Mouse (Mus musculus) intestine, postnatal 0 days (tissue): ENCODE measurements around the gene Nek1. TPM values are rescaled to one million over a fixed set of nuclear protein-coding genes. Genes with fewer than 3 reads are reported as not detected.

Experiments
- ATAC-seq: fragments of 200-750 bp; cut with Nextera tagmentation; 2 replicates; pipeline ENCODE4 v1.8.0; 2017; ENCODE audit warnings: mild to moderate bottlenecking, moderate TSS enrichment, moderate library complexity
- H3K27ac ChIP-seq: fragments of 300-500 bp; sonication (generic); 2 replicates; pipeline ENCODE4 v1.5.1; 2014; ENCODE audit warnings: mild to moderate bottlenecking, low read depth, low read length, moderate library complexity
- H3K27me3 ChIP-seq: fragments of 300-500 bp; sonication (generic); replicated peaks from 2 replicates; pipeline ENCODE4 v1.6.1; 2014; ENCODE audit warnings: low read length, mixed read lengths; ENCODE audit not compliant: control insufficient read depth, insufficient read depth
- H3K36me3 ChIP-seq: fragments of 300-500 bp; sonication (generic); 2 replicates; pipeline ENCODE4 v1.6.1; 2014; ENCODE audit warnings: mild to moderate bottlenecking, moderate library complexity; ENCODE audit not compliant: control insufficient read depth, insufficient read depth
- H3K4me1 ChIP-seq: fragments of 300-500 bp; sonication (generic); replicated peaks from 2 replicates; pipeline ENCODE4 v1.6.1; 2014; ENCODE audit warnings: antibody characterized with exemption, low read length, mixed read lengths; ENCODE audit not compliant: control insufficient read depth, insufficient read depth
- H3K4me2 ChIP-seq: fragments of 300-500 bp; sonication (generic); replicated peaks from 2 replicates; pipeline ENCODE4 v1.6.1; 2014; ENCODE audit warnings: low read depth, mild to moderate bottlenecking, moderate library complexity
- H3K4me3 ChIP-seq: fragments of 300-500 bp; sonication (generic); 2 replicates; pipeline ENCODE4 v1.5.1; 2014; ENCODE audit warnings: low read depth, low read length
- H3K9ac ChIP-seq: fragments of 300-500 bp; sonication (generic); 2 replicates; pipeline ENCODE4 v1.6.1; 2014; ENCODE audit warnings: mild to moderate bottlenecking, low read depth, low read length
- H3K9me3 ChIP-seq: fragments of 300-500 bp; sonication (generic); 2 replicates; pipeline ENCODE4 v1.6.1; 2016; ENCODE audit warnings: mixed run types; ENCODE audit not compliant: control insufficient read depth
- CTCF ChIP-seq: sonication (generic); IDR thresholded peaks from 2 replicates; pipeline ENCODE4 v1.5.1; 2016; ENCODE audit warnings: low read depth, mild to moderate bottlenecking, control low read depth, antibody characterized with exemption, moderate library complexity
- WGBS: fragments of 180-500 bp; shearing (Covaris S2); extraction: QIAGEN DNeasy Blood & Tissue Kit; methylation state at CpG from one replicate; pipeline ENCODE4 v1.1.7; 2014; 5-methylcytosine and 5-hydroxymethylcytosine counted together
- polyA plus RNA-seq: library from polyadenylated mRNA; unstranded; fragments of >200 nt; fragmentation: Nextera tagmentation; extraction: Ambion mirVana; gene quantifications from 2 replicates; pipeline ENCODE4 v1.2.1, GENCODE M21; 2015

Nek1 gene
- polyA plus RNA-seq, 1 experiment from 2014 or later = 5.5 TPM

- no peaks in the 10 kb centered on the region for H3K27me3 ChIP-seq
- no peak overlapping the region for H3K27ac ChIP-seq
- H3K4me2 ChIP-seq = no peak overlapping the region
- no peaks in the 10 kb centered on the region for H3K9me3 ChIP-seq
- no peaks in the 10 kb centered on the region for H3K4me1 ChIP-seq
- H3K9ac ChIP-seq = no peak overlapping the region
- no peak for ATAC-seq
- H3K4me3 ChIP-seq = no peak overlapping the region
- no peak for TF ChIP-seq CTCF
- H3K36me3 ChIP-seq = no peaks in the 10 kb centered on the region; the same call in 1 of the 2 replicates
- 77% methylated on average over 4 of the region's 4 CpGs for WGBS
Observed at GRCm38 (mm10) chr8:61132561-61133134, 139.7 kb downstream of the Nek1 start.

- 71% methylated on average over 6 of the region's 6 CpGs for WGBS
- Histone ChIP-seq H3K27me3 (no peaks in the 10 kb centered on the region), H3K9me3 (no peaks in the 10 kb centered on the region), H3K4me1 (peaks cover 4% of the 10 kb centered on the region; the same call in 1 of the 2 replicates), H3K9ac (no peak overlapping the region), H3K4me2 (no peak overlapping the region), H3K36me3 (no peaks in the 10 kb centered on the region), H3K4me3 (no peak overlapping the region), H3K27ac (peak overlapping the region; percentile 81)
- TF ChIP-seq CTCF = no peak
- ATAC-seq = peak; percentile 60
Observed at GRCm38 (mm10) chr8:61141869-61142268, 148.9 kb downstream of the Nek1 start.

GRCm38 (mm10) chr8:61142302-61142701 is 149.3 kb downstream of the Nek1 start:
- H3K4me1 ChIP-seq = peaks cover 4% of the 10 kb centered on the region; the same call in 1 of the 2 replicates
- 0 out of 2 replicates have a peak overlapping the region, but pooled peaks have one; percentile 27 for H3K4me2 ChIP-seq
- WGBS = 28% methylated on average over 3 of the region's 3 CpGs
- no peak for TF ChIP-seq CTCF
- no peaks in the 10 kb centered on the region for H3K9me3 ChIP-seq
- no peaks in the 10 kb centered on the region for H3K36me3 ChIP-seq
- H3K27me3 ChIP-seq = no peaks in the 10 kb centered on the region
- no peak overlapping the region for H3K9ac ChIP-seq
- ATAC-seq = peak; percentile 98
- H3K4me3 ChIP-seq = no peak overlapping the region
- peak overlapping the region; percentile 81 for H3K27ac ChIP-seq

- no peak overlapping the region for H3K4me3 ChIP-seq
- H3K27me3 ChIP-seq = no peaks in the 10 kb centered on the region
- no peaks in the 10 kb centered on the region for H3K9me3 ChIP-seq
- H3K9ac ChIP-seq = no peak overlapping the region
- no peaks in the 10 kb centered on the region for H3K36me3 ChIP-seq
- peak overlapping the region; percentile 81 for H3K27ac ChIP-seq
- ATAC-seq = peak; percentile 89
- TF ChIP-seq CTCF = no peak
- H3K4me2 ChIP-seq = 0 out of 2 replicates have a peak overlapping the region, but pooled peaks have one; percentile 27
- H3K4me1 ChIP-seq = peaks cover 4% of the 10 kb centered on the region; the same call in 1 of the 2 replicates
Observed at GRCm38 (mm10) chr8:61142845-61143244, 149.8 kb downstream of the Nek1 start.

GRCm38 (mm10) chr8:61148728-61149127 is 155.7 kb downstream of the Nek1 start:
- no peak overlapping the region for H3K9ac ChIP-seq
- WGBS = 93% methylated on average over 5 of the region's 5 CpGs
- TF ChIP-seq CTCF = no peak
- no peaks in the 10 kb centered on the region for H3K36me3 ChIP-seq
- no peak overlapping the region for H3K4me3 ChIP-seq
- no peaks in the 10 kb centered on the region for H3K4me1 ChIP-seq
- ATAC-seq = no peak
- no peak overlapping the region for H3K27ac ChIP-seq
- H3K9me3 ChIP-seq = no peaks in the 10 kb centered on the region
- no peaks in the 10 kb centered on the region for H3K27me3 ChIP-seq
- H3K4me2 ChIP-seq = no peak overlapping the region

GRCm38 (mm10) chr8:61150596-61150995 is 157.6 kb downstream of the Nek1 start:
- Histone ChIP-seq H3K9ac (no peak overlapping the region), H3K27ac (no peak overlapping the region), H3K36me3 (no peaks in the 10 kb centered on the region), H3K27me3 (no peaks in the 10 kb centered on the region), H3K9me3 (no peaks in the 10 kb centered on the region), H3K4me3 (no peak overlapping the region), H3K4me1 (no peaks in the 10 kb centered on the region), H3K4me2 (no peak overlapping the region)
- 63% methylated on average over 4 of the region's 4 CpGs for WGBS
- no peak for ATAC-seq
- TF ChIP-seq CTCF = no peak

GRCm38 (mm10) chr8:61156406-61156805 is 163.4 kb downstream of the Nek1 start:
- 49% methylated on average over 1 of the region's 1 CpGs for WGBS
- no peak overlapping the region for H3K27ac ChIP-seq
- no peak for TF ChIP-seq CTCF

More at GRCm38 (mm10) chr8:61156406-61156805, 163.4 kb downstream of the Nek1 start:
- Histone ChIP-seq H3K36me3 (no peaks in the 10 kb centered on the region), H3K4me1 (no peaks in the 10 kb centered on the region), H3K9me3 (no peaks in the 10 kb centered on the region), H3K9ac (no peak overlapping the region), H3K4me2 (no peak overlapping the region), H3K4me3 (no peak overlapping the region), H3K27me3 (no peaks in the 10 kb centered on the region)
- ATAC-seq = no peak
